Mouse (Mus musculus) testis, adult 2 months (tissue): ENCODE data around the gene Arl15. TPM values are rescaled to one million over a fixed set of nuclear protein-coding genes. Genes with fewer than 3 reads are reported as not detected.

Experiments
- H3K27ac ChIP-seq: fragments of 200-500 bp; 2 replicates; pipeline ENCODE4 v1.5.1; 2012; ENCODE audit warnings: low read depth, low read length; ENCODE audit not compliant: control insufficient read depth, insufficient read depth
- H3K27me3 ChIP-seq: fragments of 200-500 bp; 2 replicates; pipeline ENCODE4 v1.6.1; 2012; ENCODE audit warnings: mild to moderate bottlenecking, low read length, moderate library complexity; ENCODE audit not compliant: control insufficient read depth, insufficient read depth
- H3K36me3 ChIP-seq: fragments of 200-500 bp; 2 replicates; pipeline ENCODE4 v1.6.1; 2012; ENCODE audit warnings: mild to moderate bottlenecking, low read length; ENCODE audit not compliant: control insufficient read depth, insufficient read depth
- H3K4me1 ChIP-seq: fragments of 200-500 bp; 2 replicates; pipeline ENCODE4 v1.6.1; 2012; ENCODE audit warnings: low read length; ENCODE audit not compliant: control insufficient read depth, insufficient read depth
- H3K4me3 ChIP-seq: fragments of 200-500 bp; 2 replicates; pipeline ENCODE4 v1.5.1; 2012; ENCODE audit warnings: low read depth, mild to moderate bottlenecking, low read length, moderate library complexity, mixed read lengths; ENCODE audit not compliant: control insufficient read depth
- CTCF ChIP-seq: fragments of 200-500 bp; IDR thresholded peaks from 2 replicates; pipeline ENCODE4 v1.5.1; 2012; ENCODE audit warnings: low read depth, mild to moderate bottlenecking, inconsistent platforms, low read length, moderate library complexity; ENCODE audit not compliant: control insufficient read depth, insufficient read depth, insufficient replicate concordance
- POLR2A ChIP-seq: fragments of 200-500 bp; IDR thresholded peaks from 2 replicates; pipeline ENCODE4 v1.6.1; 2012; ENCODE audit warnings: low read depth, mild to moderate bottlenecking, inconsistent platforms, low read length, moderate library complexity; ENCODE audit not compliant: control insufficient read depth
- polyA plus RNA-seq: library from polyadenylated mRNA; depleted of rRNA; stranded (reverse); fragments of >200 nt; gene quantifications from 2 replicates; pipeline ENCODE4 v1.2.3, GENCODE M21; 2012

Arl15 gene
- polyA plus RNA-seq, 1 experiment, result 2.0 TPM

GRCm38 (mm10) chr13:114143247-114143646 is 348.9 kb downstream of the Arl15 start:
- no peaks in the 10 kb centered on the region for H3K27me3 ChIP-seq
- no peaks in the 10 kb centered on the region for H3K36me3 ChIP-seq
- no peak overlapping the region for H3K27ac ChIP-seq
- TF ChIP-seq CTCF (no peak), POLR2A (no peak)
- no peak overlapping the region for H3K4me3 ChIP-seq
- H3K4me1 ChIP-seq, result no peaks in the 10 kb centered on the region

GRCm38 (mm10) chr13:114144052-114145046 is 350.0 kb downstream of the Arl15 start:
- Histone ChIP-seq H3K4me1 (no peaks in the 10 kb centered on the region), H3K27ac (no peak overlapping the region), H3K36me3 (no peaks in the 10 kb centered on the region), H3K27me3 (no peaks in the 10 kb centered on the region), H3K4me3 (no peak overlapping the region)
- no peak for TF ChIP-seq CTCF
- TF ChIP-seq POLR2A, result no peak

GRCm38 (mm10) chr13:114145249-114145648 is 350.9 kb downstream of the Arl15 start:
- H3K27me3 ChIP-seq, result no peaks in the 10 kb centered on the region
- H3K4me1 ChIP-seq, result no peaks in the 10 kb centered on the region
- H3K4me3 ChIP-seq, result no peak overlapping the region
- TF ChIP-seq CTCF, result no peak
- no peak for TF ChIP-seq POLR2A
- no peaks in the 10 kb centered on the region for H3K36me3 ChIP-seq
- no peak overlapping the region for H3K27ac ChIP-seq

DNA sequence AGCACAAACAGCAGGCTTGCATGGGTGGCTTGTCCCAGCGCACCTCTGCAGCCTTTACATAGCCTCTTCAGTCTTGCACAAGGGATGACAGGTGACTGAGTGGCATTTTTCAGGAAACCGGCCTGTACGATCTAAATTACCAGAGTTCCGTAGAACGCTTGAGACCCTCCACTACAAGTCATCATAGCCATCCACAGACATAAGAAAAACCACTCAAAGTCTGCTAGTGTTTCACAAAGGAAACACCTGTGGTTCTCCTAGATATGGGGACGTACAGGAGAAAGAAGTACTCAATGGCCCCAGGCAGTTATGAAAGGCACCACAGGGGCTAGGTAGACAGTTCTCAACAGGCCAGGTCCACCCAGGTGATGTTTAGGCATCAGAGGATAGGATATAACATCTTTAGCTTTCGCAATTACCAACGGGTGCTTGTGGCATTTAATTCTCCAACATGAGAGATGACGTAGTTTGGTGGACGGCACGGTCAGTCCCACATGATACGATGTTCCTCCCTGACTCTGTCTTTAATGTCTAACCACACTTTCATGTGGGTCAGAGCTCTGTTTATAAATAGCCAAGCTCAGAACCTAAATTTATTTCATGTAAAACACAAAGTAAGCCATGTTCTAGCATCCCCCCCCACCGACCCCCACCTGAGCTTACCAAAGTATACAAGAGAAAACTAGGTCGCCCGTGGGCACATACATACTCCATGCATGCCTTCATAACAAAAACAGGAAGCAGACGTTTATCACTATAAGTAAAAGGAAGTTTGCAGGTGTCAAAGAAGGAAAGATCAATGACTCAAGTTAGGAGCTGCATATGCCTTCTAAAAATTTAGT is 356.8 kb downstream of the Arl15 start:
- TF ChIP-seq POLR2A (no peak), CTCF (no peak)
- Histone ChIP-seq H3K27me3 (no peaks in the 10 kb centered on the region), H3K4me3 (no peak overlapping the region), H3K27ac (no peak overlapping the region), H3K36me3 (no peaks in the 10 kb centered on the region), H3K4me1 (no peaks in the 10 kb centered on the region)

DNA sequence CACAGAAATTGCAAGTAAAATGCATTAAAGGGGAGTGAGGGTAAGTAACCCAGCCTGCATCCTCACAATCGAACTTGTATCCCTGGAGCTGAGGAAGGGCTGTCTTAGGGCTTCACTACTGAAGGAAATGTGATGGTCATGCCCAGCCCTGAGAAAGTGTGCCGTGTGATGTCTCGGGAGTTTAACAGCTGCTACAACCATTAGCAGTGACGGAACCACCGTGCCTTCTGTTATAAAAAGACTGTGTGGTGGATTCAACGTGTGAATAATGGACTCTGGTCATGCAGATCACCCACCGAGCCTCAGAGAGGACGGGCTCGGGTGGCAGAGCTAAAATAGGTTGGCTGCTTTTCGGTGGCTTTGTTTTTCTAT is 357.4 kb downstream of the Arl15 start:
- H3K27me3 ChIP-seq, result no peaks in the 10 kb centered on the region
- no peak overlapping the region for H3K4me3 ChIP-seq
- H3K36me3 ChIP-seq, result no peaks in the 10 kb centered on the region
- H3K27ac ChIP-seq, result no peak overlapping the region
- no peaks in the 10 kb centered on the region for H3K4me1 ChIP-seq
- TF ChIP-seq CTCF (no peak), POLR2A (no peak)

- Histone ChIP-seq H3K4me3 (no peak overlapping the region), H3K27ac (no peak overlapping the region), H3K27me3 (no peaks in the 10 kb centered on the region), H3K4me1 (no peaks in the 10 kb centered on the region), H3K36me3 (no peaks in the 10 kb centered on the region)
- no peak for TF ChIP-seq CTCF
- no peak for TF ChIP-seq POLR2A
Measured at GRCm38 (mm10) chr13:114156689-114157088, 362.4 kb downstream of the Arl15 start.
